Mouse (Mus musculus) CH12F3 (cell line): ENCODE results near the gene Gm28038.

Experiments used
- in situ Hi-C: fragments of 300-500 bp; cut with MboI; formaldehyde crosslinking; loops from 2 replicates; pipeline ENCODE4 v1.14.3; 2020; ENCODE audit warnings: low sequenced_read_pairs

Gene Gm28038

GRCm38 (mm10) chr2:30256616-30257350, 24.1 kb upstream of the Gm28038 start:
- in situ Hi-C loops = no loop called here

- in situ Hi-C loops = no loop called here
Measured at GRCm38 (mm10) chr2:30257699-30258460, 23.0 kb upstream of the Gm28038 start.

- in situ Hi-C loops = no loop called here
Measured at GRCm38 (mm10) chr2:30258600-30258999, 22.2 kb upstream of the Gm28038 start.

- in situ Hi-C loops = no loop called here
Measured at GRCm38 (mm10) chr2:30259131-30260064, 21.4 kb upstream of the Gm28038 start.

GRCm38 (mm10) chr2:30261064-30261736, 19.6 kb upstream of the Gm28038 start:
- in situ Hi-C loops = no loop called here

GRCm38 (mm10) chr2:30261921-30262839, 18.7 kb upstream of the Gm28038 start:
- in situ Hi-C loops = no loop called here

DNA sequence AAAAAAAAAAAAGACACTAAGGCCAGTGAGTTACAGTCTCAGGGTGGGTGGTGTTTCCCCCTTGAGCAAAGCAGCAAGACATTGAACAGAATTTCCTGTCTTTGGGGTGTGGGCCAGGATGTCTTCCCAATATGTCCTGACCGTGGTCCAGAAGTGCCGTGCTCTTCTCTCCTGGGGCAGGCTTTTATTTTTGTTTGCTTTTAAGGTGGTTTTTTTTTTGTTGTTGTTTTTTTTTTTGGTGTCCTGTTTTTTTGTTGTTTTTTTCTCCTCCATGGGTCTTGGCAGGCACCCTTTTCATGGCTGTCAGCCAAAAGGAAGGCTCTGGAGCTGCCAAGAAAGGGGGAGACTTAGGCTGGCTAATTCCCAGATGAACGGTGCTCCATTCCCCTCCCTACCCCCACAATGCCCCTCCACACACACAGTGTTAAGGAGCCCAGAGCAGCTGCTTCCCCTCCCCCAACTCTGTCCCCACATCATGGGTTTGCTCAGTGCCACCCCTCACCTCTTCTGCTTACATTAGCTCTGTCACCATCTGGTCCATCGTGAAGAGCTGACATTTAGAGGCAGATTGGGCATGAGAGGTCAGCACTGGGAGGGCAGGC, 17.9 kb upstream of the Gm28038 start:
- in situ Hi-C loops = no loop called here

DNA sequence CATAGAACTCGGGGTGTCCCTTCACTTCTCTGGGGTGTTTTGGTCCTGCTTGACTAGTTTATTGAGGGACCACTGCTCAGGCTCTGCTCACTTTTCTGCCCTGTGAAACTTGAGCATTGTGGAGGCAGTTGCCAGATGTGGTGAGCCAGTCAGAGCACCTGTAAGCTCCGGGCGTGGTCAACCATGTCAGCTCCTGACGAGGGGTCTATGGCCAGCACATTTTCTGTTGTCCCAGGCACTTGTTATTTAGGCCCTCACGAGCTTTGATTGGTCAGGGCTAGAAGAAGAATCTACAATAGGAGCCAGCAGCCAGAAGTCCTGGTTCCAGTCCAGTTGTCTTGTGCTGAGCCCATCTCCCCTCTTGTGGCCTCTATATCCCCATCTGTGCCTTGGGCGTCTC, 17.0 kb upstream of the Gm28038 start:
- in situ Hi-C loops = no loop called here

DNA sequence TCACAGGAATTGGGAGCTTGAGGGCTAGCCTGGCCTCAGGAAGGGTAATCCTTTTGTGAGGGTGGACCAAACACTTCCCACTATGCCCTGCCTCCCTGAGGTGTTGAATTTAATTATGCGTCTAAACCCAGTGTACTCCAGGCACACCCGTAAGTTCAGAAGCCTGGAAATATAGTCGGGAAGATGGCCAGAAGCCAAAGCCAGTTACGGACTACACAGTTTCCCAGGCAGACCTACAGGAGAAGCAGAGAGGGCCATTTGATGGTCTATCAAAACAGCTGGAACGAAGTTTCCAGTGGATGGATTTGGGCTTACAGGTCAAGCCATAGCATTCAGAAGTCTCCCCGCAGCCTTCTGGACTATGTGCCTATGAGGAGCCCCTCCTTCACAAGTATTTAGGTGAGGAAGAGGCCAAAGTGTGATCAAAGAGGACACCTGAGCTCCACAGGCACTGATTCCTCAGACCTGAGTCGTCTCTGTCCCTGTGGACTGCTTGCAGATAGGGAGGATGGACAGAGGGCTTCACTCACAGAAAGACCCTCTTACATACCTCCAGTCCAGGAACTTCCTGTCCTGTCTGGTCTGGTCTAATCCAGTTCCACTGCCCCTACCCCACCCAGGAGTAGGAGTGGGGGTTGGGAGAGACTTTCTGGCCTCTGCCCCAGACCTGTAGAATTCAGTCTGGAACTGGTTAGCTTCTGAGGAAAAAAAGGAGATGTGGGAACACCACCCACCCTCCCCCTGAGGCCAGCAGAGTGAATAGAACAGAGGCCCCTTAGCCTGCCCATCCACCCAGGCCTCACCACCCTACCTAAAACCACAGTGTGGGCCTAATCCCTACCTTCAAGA, 15.9 kb upstream of the Gm28038 start:
- in situ Hi-C loops = no loop called here

- in situ Hi-C loops = no loop called here
Measured at GRCm38 (mm10) chr2:30265767-30266253, 15.0 kb upstream of the Gm28038 start, which contains the start of gene Phyhd1. Phyhd1 (plus strand) TSS chr2:30266203.

- in situ Hi-C loops = no loop called here
Measured at GRCm38 (mm10) chr2:30266392-30266941, 14.4 kb upstream of the Gm28038 start.

DNA sequence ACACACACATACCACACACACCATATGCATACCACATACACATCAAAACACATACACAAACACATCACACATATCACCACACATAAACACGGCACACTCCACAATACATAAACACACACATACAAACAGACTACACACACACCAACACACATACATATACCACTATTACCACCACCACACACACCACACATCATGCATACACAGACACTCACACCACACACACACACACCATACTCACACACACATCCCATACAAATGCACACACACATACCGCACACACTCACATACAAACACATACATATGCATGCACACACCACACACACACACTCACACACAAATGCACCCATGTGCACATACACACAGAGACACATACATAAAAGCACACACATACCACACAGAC, 13.4 kb upstream of the Gm28038 start:
- in situ Hi-C loops = no loop called here

DNA sequence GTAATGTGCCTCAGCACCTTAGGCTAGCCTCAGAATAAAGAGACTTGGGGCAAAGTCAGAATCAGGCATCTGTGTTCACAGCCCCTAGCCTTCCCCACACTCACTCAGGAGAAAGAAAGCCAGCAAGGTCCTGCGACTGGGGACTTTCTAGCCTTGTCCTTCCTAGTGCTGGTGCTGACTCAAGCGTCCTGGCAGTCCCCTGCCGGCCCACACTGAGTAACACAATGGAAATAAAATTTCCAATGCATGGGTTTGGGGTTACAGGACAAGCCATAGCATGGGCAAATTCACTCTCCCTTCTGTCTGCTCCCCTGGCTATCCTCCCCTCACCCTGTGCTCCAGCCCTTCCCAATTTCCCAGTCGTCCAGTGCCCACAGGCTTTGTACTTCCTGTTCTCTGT, 12.5 kb upstream of the Gm28038 start:
- in situ Hi-C loops = no loop called here

GRCm38 (mm10) chr2:30269241-30269990, 11.4 kb upstream of the Gm28038 start:
- in situ Hi-C loops = no loop called here

GRCm38 (mm10) chr2:30270134-30270533, 10.7 kb upstream of the Gm28038 start:
- in situ Hi-C loops = no loop called here

- in situ Hi-C loops = no loop called here
Measured at GRCm38 (mm10) chr2:30281651-30282050, 808 bp downstream of the Gm28038 start.

DNA sequence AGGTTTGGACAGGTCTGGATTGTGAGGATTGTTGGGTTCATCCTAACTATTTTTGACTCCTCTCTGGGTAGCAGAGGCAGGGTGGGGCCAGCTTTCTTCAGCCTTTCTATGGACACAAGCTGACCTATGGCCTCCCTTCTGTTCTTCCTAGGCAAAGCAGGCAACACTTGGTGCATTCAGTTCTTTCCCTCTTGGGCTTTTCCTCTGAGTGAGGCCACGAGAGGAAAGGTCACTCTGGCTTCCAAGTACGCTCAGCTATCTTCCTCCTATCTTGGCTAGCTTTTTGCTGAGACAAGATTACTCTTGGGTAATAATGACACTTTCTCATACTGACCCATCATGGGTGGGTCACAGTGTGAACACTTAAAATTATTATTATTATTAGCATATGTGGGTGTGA, 2.4 kb downstream of the Gm28038 start:
- in situ Hi-C loops = no loop called here
